In genomic region chr6:143174906-143175656, GRCm38 (mm10) we compare ENCODE assay signal across 8 mouse cellular contexts. TPM values are rescaled to one million over a fixed set of nuclear protein-coding genes. Genes with fewer than 3 reads are reported as not detected.
DNase-seq lines count a peak whose midpoint lies in the region; ATAC-seq and TF ChIP-seq lines count a peak whose summit lies in the region.

No protein-coding gene starts in this region.

- peaks cover 2% of the 10 kb centered on the region for H3K4me1 ChIP-seq in heart, postnatal 0 days (ENCODE audit: control insufficient read depth, insufficient read depth)
- peaks cover 23% of the 10 kb centered on the region for H3K4me1 ChIP-seq in heart, embryonic 12.5 days (replicated peaks)
- peaks cover 74% of the 10 kb centered on the region for H3K4me1 ChIP-seq in G1E (ENCODE audit: insufficient read depth, low read depth, low read length)
- H3K4me1 ChIP-seq in hindbrain, postnatal 0 days (ENCODE audit: insufficient read depth, low read length) = no peaks in the 10 kb centered on the region
- peaks cover 15% of the 10 kb centered on the region for H3K4me1 ChIP-seq in limb, embryonic 14.5 days (ENCODE audit: control insufficient read depth, insufficient read depth, low read length)

- no peak for TF ChIP-seq EP300 in heart, postnatal 0 days (IDR thresholded peaks at IDR 0.05; ENCODE audit: low read depth)

- 33% methylated on average over 3 of the region's 3 CpGs for WGBS in heart, postnatal 0 days
- 43% methylated on average over 3 of the region's 3 CpGs for WGBS in heart, embryonic 12.5 days
- 39% methylated on average over 3 of the region's 3 CpGs for WGBS in hindbrain, postnatal 0 days
- 18% methylated on average over 3 of the region's 3 CpGs for WGBS in limb, embryonic 14.5 days

- H3K9me3 ChIP-seq in heart, postnatal 0 days (replicated peaks; ENCODE audit: control insufficient read depth, low read length) = no peaks in the 10 kb centered on the region
- H3K9me3 ChIP-seq in heart, embryonic 12.5 days (replicated peaks) = no peaks in the 10 kb centered on the region
- no peaks in the 10 kb centered on the region for H3K9me3 ChIP-seq in G1E (replicated peaks)
- no peaks in the 10 kb centered on the region for H3K9me3 ChIP-seq in hindbrain, postnatal 0 days (ENCODE audit: low read length)
- no peaks in the 10 kb centered on the region for H3K9me3 ChIP-seq in limb, embryonic 14.5 days (ENCODE audit: control insufficient read depth, low read length)

- no peak overlapping the region for H3K4me2 ChIP-seq in heart, postnatal 0 days (ENCODE audit: low read depth, low read length)
- H3K4me2 ChIP-seq in heart, embryonic 12.5 days = no peak overlapping the region
- H3K4me2 ChIP-seq in hindbrain, postnatal 0 days (ENCODE audit: low read depth, low read length) = no peak overlapping the region
- H3K4me2 ChIP-seq in limb, embryonic 14.5 days (replicated peaks; ENCODE audit: low read depth, low read length, severe bottlenecking) = no peak overlapping the region

- H3K27ac ChIP-seq in heart, postnatal 0 days (ENCODE audit: low read depth) = no peak overlapping the region
- no peak overlapping the region for H3K27ac ChIP-seq in heart, embryonic 12.5 days (ENCODE audit: poor library complexity, severe bottlenecking)
- no peak overlapping the region for H3K27ac ChIP-seq in hindbrain, postnatal 0 days
- no peak overlapping the region for H3K27ac ChIP-seq in limb, embryonic 14.5 days (replicated peaks; ENCODE audit: low read depth, low read length)

- TF ChIP-seq POLR2A in limb, embryonic 14.5 days (IDR thresholded peaks at IDR 0.05; ENCODE audit: borderline replicate concordance, extremely low read depth, insufficient read depth, insufficient read length) = no peak

- H3K9ac ChIP-seq in heart, postnatal 0 days (replicated peaks; ENCODE audit: low read depth, low read length) = no peak overlapping the region
- H3K9ac ChIP-seq in heart, embryonic 12.5 days = no peak overlapping the region
- no peak overlapping the region for H3K9ac ChIP-seq in hindbrain, postnatal 0 days (replicated peaks; ENCODE audit: low read length)
- H3K9ac ChIP-seq in limb, embryonic 14.5 days (ENCODE audit: low read depth, low read length, severe bottlenecking) = no peak overlapping the region

- no peak overlapping the region for H3K4me3 ChIP-seq in heart, postnatal 0 days (ENCODE audit: low read depth, low read length)
- no peak overlapping the region for H3K4me3 ChIP-seq in heart, embryonic 12.5 days
- no peak overlapping the region for H3K4me3 ChIP-seq in G1E (ENCODE audit: low read depth, low read length)
- H3K4me3 ChIP-seq in hindbrain, postnatal 0 days (ENCODE audit: low read length) = no peak overlapping the region
- H3K4me3 ChIP-seq in limb, embryonic 14.5 days (replicated peaks; ENCODE audit: low read length) = no peak overlapping the region

- no peaks in the 10 kb centered on the region for H3K27me3 ChIP-seq in heart, postnatal 0 days (ENCODE audit: control insufficient read depth, insufficient read depth, low read length)
- no peaks in the 10 kb centered on the region for H3K27me3 ChIP-seq in heart, embryonic 12.5 days (replicated peaks)
- no peaks in the 10 kb centered on the region for H3K27me3 ChIP-seq in G1E (ENCODE audit: insufficient read depth, low read length)
- no peaks in the 10 kb centered on the region for H3K27me3 ChIP-seq in hindbrain, postnatal 0 days (ENCODE audit: insufficient read depth, low read length)
- no peaks in the 10 kb centered on the region for H3K27me3 ChIP-seq in limb, embryonic 14.5 days (ENCODE audit: control insufficient read depth, insufficient read depth, low read length)

- ATAC-seq in heart, postnatal 0 days (ENCODE audit: insufficient read depth, low read depth) = no peak
- ATAC-seq in heart, embryonic 12.5 days (ENCODE audit: insufficient number of reproducible peaks, low FRiP score) = no peak
- ATAC-seq in G1E (ENCODE audit: extremely low read depth, insufficient number of reproducible peaks, low FRiP score, poor library complexity, severe bottlenecking) = peak; percentile 15; the same call in 1 of the 2 replicates
- ATAC-seq in common myeloid progenitor, adult 5-6 weeks (replicated peaks; ENCODE audit: low read depth, poor library complexity, severe bottlenecking) = peak; percentile 62
- ATAC-seq in hindbrain, postnatal 0 days = peak; percentile 60
- ATAC-seq in limb, embryonic 14.5 days (ENCODE audit: low FRiP score, low read depth) = peak; percentile 44; the same call in 1 of the 2 replicates

- peak; percentile 66 for DNase-seq in heart, postnatal 0 days (ENCODE audit: low spot score)
- DNase-seq in G1E (ENCODE audit: low spot score) = no peak
- peak; percentile 70 for DNase-seq in hindbrain, postnatal 0 days (ENCODE audit: low spot score)
- DNase-seq in limb, embryonic 14.5 days (ENCODE audit: low spot score) = peak; percentile 61
- DNase-seq in naive thymus-derived CD4-positive, alpha-beta T cell, adult 2 months (ENCODE audit: low read depth) = peak; percentile 75
- DNase-seq in frontal cortex, postnatal 10 days (ENCODE audit: low spot score in 2 of 2) = no peak

- peak; percentile 85 for TF ChIP-seq CTCF in heart, postnatal 0 days (IDR thresholded peaks at IDR 0.05; ENCODE audit: low read depth)
- TF ChIP-seq CTCF in G1E (IDR thresholded peaks at IDR 0.05; ENCODE audit: low read depth, low read length) = peak; percentile 70
- TF ChIP-seq CTCF in hindbrain, postnatal 0 days (IDR thresholded peaks at IDR 0.05; ENCODE audit: low read depth) = peak; percentile 89

- peaks cover 11% of the 10 kb centered on the region; the same call in 1 of the 2 replicates for H3K36me3 ChIP-seq in heart, postnatal 0 days (replicated peaks; ENCODE audit: control insufficient read depth, insufficient read depth, low read length)
- peaks cover 30% of the 10 kb centered on the region for H3K36me3 ChIP-seq in heart, embryonic 12.5 days
- H3K36me3 ChIP-seq in G1E (replicated peaks) = peaks cover 99% of the 10 kb centered on the region
- no peaks in the 10 kb centered on the region for H3K36me3 ChIP-seq in hindbrain, postnatal 0 days (ENCODE audit: insufficient read depth, low read length)
- H3K36me3 ChIP-seq in limb, embryonic 14.5 days (ENCODE audit: control insufficient read depth, insufficient read depth, low read length) = peaks cover 6% of the 10 kb centered on the region; the same call in 1 of the 2 replicates

RNA-seq across cellular contexts. Expression of gene Etnk1, which starts 8.1 kb away (rescaled TPM):
- total RNA-seq in heart, postnatal 0 days (2014; rRNA removed; ENCODE audit: low replicate concordance) = 20.6 and 22.0 TPM in 2 replicates
- 7.0 and 7.4 TPM in 2 replicates for polyA plus RNA-seq in heart, postnatal 0 days (2015; fragmentation: Nextera tagmentation; extraction: Ambion mirVana)
- polyA plus RNA-seq in heart, embryonic 12.5 days (2016; fragmentation: Nextera tagmentation; extraction: Ambion mirVana) = 23.5 and 24.0 TPM in 2 replicates
- total RNA-seq in G1E (2014; fragmentation: Nextera tagmentation) (199 and 208 TPM in 2 replicates), G1E (2017) (268 and 281 TPM in 2 replicates)
- polyA plus RNA-seq in G1E (2012) = 28.4 and 46.1 TPM in 2 replicates
- total RNA-seq in common myeloid progenitor, adult 5-6 weeks (2017) = 87.9 and 104 TPM in 2 replicates
- 100 and 111 TPM in 2 replicates for total RNA-seq in hindbrain, postnatal 0 days (2014; rRNA removed)
- polyA plus RNA-seq in hindbrain, postnatal 0 days (2015; fragmentation: Nextera tagmentation; extraction: Ambion mirVana) = 31.8 and 33.2 TPM in 2 replicates
- 72.9 and 81.9 TPM in 2 replicates for polyA plus RNA-seq in limb, embryonic 14.5 days (2012; rRNA removed)
- polyA plus RNA-seq in limb, embryonic 14.5 days (2014; fragmentation: Nextera tagmentation; extraction: Ambion mirVana) = 22.0 and 24.6 TPM in 2 replicates

Comparison
In these comparisons a context has a peak if more than half of its experiments do, and no peak if none do; other contexts are left out.
1. ATAC-seq: peak in G1E (single experiment), common myeloid progenitor, adult 5-6 weeks (single experiment), hindbrain, postnatal 0 days (single experiment) and limb, embryonic 14.5 days (single experiment); none in heart, postnatal 0 days (single experiment) and heart, embryonic 12.5 days (single experiment).
2. DNase-seq: peak in heart, postnatal 0 days (single experiment), hindbrain, postnatal 0 days (single experiment), limb, embryonic 14.5 days (single experiment) and naive thymus-derived CD4-positive, alpha-beta T cell, adult 2 months (single experiment); none in G1E (single experiment) and frontal cortex, postnatal 10 days (0 of 2).
3. Peak in every context shown above with its lines, with median percentiles within 50 percentile points of each other: CTCF ChIP-seq.